Mouse (Mus musculus): ENCODE results near the gene Farp2. TPM values are rescaled to one million over a fixed set of nuclear protein-coding genes. Genes with fewer than 3 reads are reported as not detected.
"Not testable (repeated sequence)": the region's sequence is repeated elsewhere in the genome, so short reads cannot be mapped to it uniquely, and the experiment has no call there.

Farp2 gene
- total RNA-seq, 2 experiments from 2014 or later = 11.7 to 12.9 TPM

- intact Hi-C loops (cut with DNase I) = no loop called here
- Histone ChIP-seq H3K27ac (no peak overlapping the region), H3K4me3 (no peak overlapping the region)
- no peak for TF ChIP-seq CTCF (IDR thresholded peaks at IDR 0.05)
- DNase-seq (ENCODE audit: extremely low spot score in 1 of 2, low spot score in 2 of 2) = no peak
Measured at GRCm38 (mm10) chr1:93641978-93642377, 130.1 kb downstream of the Farp2 start.

- DNase-seq (ENCODE audit: extremely low spot score in 1 of 2, low spot score in 2 of 2) = no peak
- TF ChIP-seq CTCF (IDR thresholded peaks at IDR 0.05) = no peak
- no peak overlapping the region for H3K27ac ChIP-seq
- H3K4me3 ChIP-seq = no peak overlapping the region
- intact Hi-C loops (cut with DNase I) = no loop called here
Measured at GRCm38 (mm10) chr1:93642692-93643091, 130.8 kb downstream of the Farp2 start.

GRCm38 (mm10) chr1:93649604-93650172, 137.8 kb downstream of the Farp2 start:
- Histone ChIP-seq H3K27ac (peak overlapping the region; percentile 61), H3K4me3 (no peak overlapping the region)
- no peak for TF ChIP-seq CTCF (IDR thresholded peaks at IDR 0.05)
- DNase-seq (ENCODE audit: extremely low spot score in 1 of 2, low spot score in 2 of 2) = no peak
- intact Hi-C loops (cut with DNase I) = no loop called here

GRCm38 (mm10) chr1:93654275-93654674, 142.4 kb downstream of the Farp2 start:
- TF ChIP-seq CTCF (IDR thresholded peaks at IDR 0.05) = no peak
- Histone ChIP-seq H3K27ac (no peak overlapping the region), H3K4me3 (no peak overlapping the region)
- intact Hi-C loops (cut with DNase I) = no loop called here
- no peak for DNase-seq (ENCODE audit: extremely low spot score in 1 of 2, low spot score in 2 of 2)

GRCm38 (mm10) chr1:93654798-93655197, 142.9 kb downstream of the Farp2 start:
- no peak overlapping the region for H3K27ac ChIP-seq
- DNase-seq (ENCODE audit: extremely low spot score in 1 of 2, low spot score in 2 of 2) = no peak
- intact Hi-C loops (cut with DNase I) = no loop called here
- H3K4me3 ChIP-seq = no peak overlapping the region
- TF ChIP-seq CTCF (IDR thresholded peaks at IDR 0.05) = no peak

- H3K27ac ChIP-seq = no peak overlapping the region
- H3K4me3 ChIP-seq = no peak overlapping the region
- no peak for DNase-seq (ENCODE audit: extremely low spot score in 1 of 2, low spot score in 2 of 2)
- intact Hi-C loops (cut with DNase I) = no loop called here
- TF ChIP-seq CTCF (IDR thresholded peaks at IDR 0.05) = no peak
Measured at GRCm38 (mm10) chr1:93656325-93657024, 144.6 kb downstream of the Farp2 start.

GRCm38 (mm10) chr1:93657025-93657360, 145.1 kb downstream of the Farp2 start:
- no peak for DNase-seq (ENCODE audit: extremely low spot score in 1 of 2, low spot score in 2 of 2)
- no peak for TF ChIP-seq CTCF (IDR thresholded peaks at IDR 0.05)
- Histone ChIP-seq H3K27ac (no peak overlapping the region), H3K4me3 (no peak overlapping the region)
- intact Hi-C loops (cut with DNase I) = no loop called here

GRCm38 (mm10) chr1:93658559-93658958, 146.7 kb downstream of the Farp2 start, which contains the start of gene Stk25:
Stk25 (minus strand) TSS chr1:93658659.
- DNase-seq (ENCODE audit: extremely low spot score in 1 of 2, low spot score in 2 of 2); H3K27ac ChIP-seq; H3K4me3 ChIP-seq; intact Hi-C loops (cut with DNase I): not testable (repeated sequence)

- no peak overlapping the region for H3K27ac ChIP-seq
- TF ChIP-seq CTCF (IDR thresholded peaks at IDR 0.05) = no peak
- intact Hi-C loops (cut with DNase I) = loop anchor here (2.0 kb wide), 1 partner anchor 59 kb away; no protein-coding TSS in a partner anchor
- H3K4me3 ChIP-seq = no peak overlapping the region
- DNase-seq (ENCODE audit: extremely low spot score in 1 of 2, low spot score in 2 of 2) = no peak
Measured at GRCm38 (mm10) chr1:93667760-93668400, 156.0 kb downstream of the Farp2 start.

- intact Hi-C loops (cut with DNase I) = loop anchor here (2.0 kb wide), 1 partner anchor 58 kb away; no protein-coding TSS in a partner anchor
- H3K27ac ChIP-seq = no peak overlapping the region
- H3K4me3 ChIP-seq = peak overlapping the region; percentile 31
- peak; percentile 64 for TF ChIP-seq CTCF (IDR thresholded peaks at IDR 0.05)
- DNase-seq (ENCODE audit: extremely low spot score in 1 of 2, low spot score in 2 of 2) = peak; percentile 36 to 50
Measured at GRCm38 (mm10) chr1:93668791-93669548, 157.1 kb downstream of the Farp2 start.

- H3K4me3 ChIP-seq = no peak overlapping the region
- TF ChIP-seq CTCF (IDR thresholded peaks at IDR 0.05) = no peak
- H3K27ac ChIP-seq = no peak overlapping the region
- intact Hi-C loops (cut with DNase I) = loop anchor here (2.0 kb wide), 1 partner anchor 57 kb away; no protein-coding TSS in a partner anchor
- DNase-seq (ENCODE audit: extremely low spot score in 1 of 2, low spot score in 2 of 2) = no peak
Measured at GRCm38 (mm10) chr1:93669941-93670340, 158.1 kb downstream of the Farp2 start.

Other genes starting within 250 kb of the Farp2 start
- gene Mterf4, start 206.2 kb upstream of the Farp2 start, total RNA-seq (2021) = 10 to 100 TPM; 17.3 to 20.8 TPM
- gene Ppp1r7, start 169.2 kb upstream of the Farp2 start, total RNA-seq (2021) = 10 to 100 TPM; 74.6 to 87.0 TPM
- gene Pask, start 168.6 kb upstream of the Farp2 start, total RNA-seq (2021) = 1 to 10 TPM; 5.8 to 6.3 TPM
- gene Ano7, start 138.1 kb upstream of the Farp2 start, total RNA-seq (2021) = under 1 TPM in 1 of 2 experiments, not detected in 1; 0.16 TPM
- gene Hdlbp, start 33.3 kb upstream of the Farp2 start, total RNA-seq (2021) = 100 to 1,000 TPM; 163 to 165 TPM
- 100 to 1,000 TPM; 360 to 388 TPM for gene Stk25, start 146.6 kb downstream of the Farp2 start, total RNA-seq (2021)
- gene Bok, start 173.6 kb downstream of the Farp2 start, total RNA-seq (2021) = 10 to 100 TPM; 33.2 to 35.8 TPM
- gene Atg4b, start 239.4 kb downstream of the Farp2 start, total RNA-seq (2021) = 10 to 100 TPM; 79.7 to 89.7 TPM
- gene Thap4, start 242.8 kb downstream of the Farp2 start, total RNA-seq (2021) = 10 to 100 TPM; 42.0 to 44.4 TPM

Data from left cerebral cortex, adult 2 months (tissue).